Mouse (Mus musculus): ENCODE data around the gene Zyg11b.

DNA sequence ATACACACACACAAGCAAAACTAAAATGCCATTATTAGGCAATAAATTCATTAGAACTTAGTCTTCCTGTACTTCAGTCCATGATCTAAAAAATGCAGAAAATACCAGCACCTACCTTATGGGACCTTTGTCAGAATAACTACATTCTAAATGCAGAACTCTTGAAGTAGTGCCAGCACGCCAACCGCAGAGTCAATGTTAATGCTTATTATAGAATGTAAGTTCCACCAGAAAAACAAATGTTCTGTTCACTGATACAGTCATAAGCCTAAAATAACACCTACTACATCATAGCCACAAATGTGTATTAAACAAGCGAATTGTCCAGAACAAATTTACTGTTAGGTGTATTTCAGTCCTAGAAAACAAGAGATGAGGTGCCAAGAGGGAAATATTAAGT is 23.9 kb downstream of the Zyg11b start:
- no peak for TF ChIP-seq CTCF (IDR thresholded peaks at IDR 0.05; ENCODE audit: borderline replicate concordance, insufficient read depth, low read length)
- TF ChIP-seq POLR2A (IDR thresholded peaks at IDR 0.05; ENCODE audit: low read depth, low read length): no peak
